Mouse (Mus musculus) thymus, adult 2 months (tissue): Measurements from ENCODE around the gene Wnt6. TPM values are rescaled to one million over a fixed set of nuclear protein-coding genes. Genes with fewer than 3 reads are reported as not detected.

ENCODE experiments used
- DNase-seq: peaks from one replicate; pipeline ENCODE4 v3.0.0; 2021
- H3K27ac ChIP-seq: fragments of 200-500 bp; 2 replicates; pipeline ENCODE4 v1.5.1; 2012; ENCODE audit warnings: low read length, control low read depth; ENCODE audit not compliant: control insufficient read depth, insufficient read depth
- H3K27me3 ChIP-seq: fragments of 200-500 bp; 2 replicates; pipeline ENCODE4 v1.6.1; 2012; ENCODE audit warnings: mild to moderate bottlenecking, low read length, moderate library complexity, mixed read lengths; ENCODE audit not compliant: control insufficient read depth, insufficient read depth
- H3K36me3 ChIP-seq: fragments of 200-500 bp; 2 replicates; pipeline ENCODE4 v1.6.1; 2012; ENCODE audit warnings: mild to moderate bottlenecking, low read length, moderate library complexity; ENCODE audit not compliant: control insufficient read depth, insufficient read depth
- H3K4me1 ChIP-seq: fragments of 200-500 bp; replicated peaks from 2 replicates; pipeline ENCODE4 v1.6.1; 2012; ENCODE audit warnings: low read length; ENCODE audit not compliant: control insufficient read depth, insufficient read depth
- H3K4me3 ChIP-seq: fragments of 200-500 bp; 2 replicates; pipeline ENCODE4 v1.5.1; 2012; ENCODE audit warnings: mild to moderate bottlenecking, low read length, control low read depth, moderate library complexity; ENCODE audit not compliant: control insufficient read depth, insufficient read depth
- CTCF ChIP-seq: fragments of 200-500 bp; IDR thresholded peaks from 2 replicates; pipeline ENCODE4 v1.5.1; 2012; ENCODE audit warnings: mild to moderate bottlenecking, control low read depth, low read length, moderate library complexity, borderline replicate concordance; ENCODE audit not compliant: control insufficient read depth, poor library complexity, insufficient read depth; ENCODE audit errors: extremely low read depth
- POLR2A ChIP-seq: fragments of 200-500 bp; IDR thresholded peaks from 2 replicates; pipeline ENCODE4 v1.6.1; 2012; ENCODE audit warnings: mild to moderate bottlenecking, low read length, control low read depth, moderate library complexity; ENCODE audit not compliant: control insufficient read depth, poor library complexity, insufficient read depth; ENCODE audit errors: extremely low read depth
- WGBS: fragments of 180-500 bp; shearing (Covaris S2); methylation state at CpG from one replicate; pipeline ENCODE4 v1.1.7; 2018; 5-methylcytosine and 5-hydroxymethylcytosine counted together
- polyA plus RNA-seq: library from polyadenylated mRNA; depleted of rRNA; stranded (reverse); fragments of >200 nt; gene quantifications from 2 replicates; pipeline ENCODE4 v1.2.3, GENCODE M21; 2012; rRNA removed

Wnt6 gene
- polyA plus RNA-seq, 1 experiment, result 1.9 TPM

DNA sequence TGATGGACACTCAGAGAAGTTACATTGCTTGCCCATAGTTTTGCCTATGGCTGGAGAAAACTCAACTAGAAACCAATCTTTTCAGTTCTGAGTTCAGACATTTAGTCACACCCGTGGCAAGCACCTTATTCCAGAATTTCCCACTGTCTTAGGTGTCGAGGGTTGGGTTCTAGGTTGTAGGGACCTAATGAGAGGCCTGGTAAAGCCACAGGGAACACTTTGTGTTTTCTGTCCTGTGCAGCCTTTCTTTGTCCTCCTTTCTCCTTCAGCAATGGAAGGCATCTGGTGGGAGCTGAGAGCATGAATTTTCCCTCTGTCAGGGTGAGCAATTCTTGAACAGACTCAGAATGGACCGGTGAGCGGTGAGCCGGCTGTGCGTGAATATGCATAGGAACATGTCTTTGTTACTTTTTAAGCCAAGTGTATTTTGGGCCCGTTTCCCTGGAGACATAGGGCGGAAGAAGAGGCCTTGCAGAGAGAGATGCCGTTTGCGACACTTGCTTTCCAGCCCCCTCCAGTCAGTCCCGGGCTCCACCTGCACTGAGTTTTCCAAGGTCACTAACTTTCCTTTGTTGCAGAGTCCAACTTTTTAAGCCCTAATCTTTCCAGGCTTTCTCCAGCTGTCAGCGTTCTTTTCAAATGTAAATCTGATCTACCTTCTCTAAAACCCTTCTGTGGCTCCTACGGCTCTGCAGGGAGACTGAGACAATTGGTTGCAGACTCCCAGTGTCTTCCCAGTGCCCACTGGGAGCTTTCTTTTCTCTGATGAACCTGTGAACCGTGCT lies 53.0 kb downstream of the Wnt6 start:
- 71% methylated on average over 14 of the region's 14 CpGs for WGBS
- Histone ChIP-seq H3K27me3 (no peaks in the 10 kb centered on the region), H3K4me1 (no peaks in the 10 kb centered on the region), H3K36me3 (no peaks in the 10 kb centered on the region), H3K4me3 (no peak overlapping the region), H3K27ac (no peak overlapping the region)
- DNase-seq, result no peak
- no peak for TF ChIP-seq CTCF
- TF ChIP-seq POLR2A, result no peak

DNA sequence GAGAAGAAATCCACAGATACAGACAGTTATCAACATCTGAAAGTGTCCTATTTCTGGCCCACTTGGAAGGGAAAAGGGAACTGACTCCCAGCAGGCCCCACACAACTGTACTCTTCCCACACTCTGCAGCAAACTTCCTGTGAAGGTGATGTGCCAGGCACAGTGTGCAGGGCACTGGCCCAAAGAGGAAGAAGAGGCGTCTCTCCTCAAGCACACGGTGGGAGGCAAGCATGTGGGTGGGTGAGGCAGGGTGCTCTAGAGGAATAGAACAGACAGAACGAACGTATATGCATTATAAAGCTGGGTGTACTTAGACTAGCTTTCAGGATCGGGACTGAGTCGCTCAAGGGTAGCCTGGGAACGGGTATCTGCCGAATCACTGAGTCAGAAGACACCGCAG lies 58.4 kb downstream of the Wnt6 start:
- Histone ChIP-seq H3K27me3 (no peaks in the 10 kb centered on the region), H3K27ac (no peak overlapping the region), H3K4me1 (no peaks in the 10 kb centered on the region), H3K4me3 (no peak overlapping the region), H3K36me3 (no peaks in the 10 kb centered on the region)
- DNase-seq, result no peak
- WGBS, result 45% methylated on average over 9 of the region's 9 CpGs
- TF ChIP-seq POLR2A, result no peak
- no peak for TF ChIP-seq CTCF

DNA sequence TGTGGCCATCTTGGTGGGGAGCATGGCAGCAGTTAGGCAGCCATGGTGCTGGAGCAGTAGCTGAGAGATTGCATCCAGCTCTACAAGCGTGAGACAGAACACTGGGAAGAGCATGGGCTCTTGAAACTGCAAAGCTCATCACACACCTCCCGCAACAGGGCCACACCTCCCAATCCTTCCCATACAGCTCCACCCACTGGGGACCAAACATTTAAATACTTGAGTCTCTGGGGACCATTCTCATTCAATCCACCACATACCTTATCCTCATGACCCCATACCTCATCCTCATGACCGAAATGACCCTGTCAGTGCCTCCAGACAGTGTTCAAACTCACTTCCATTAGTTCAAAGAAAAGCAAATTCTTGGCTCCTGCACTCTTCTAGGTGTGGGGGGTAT lies 61.6 kb downstream of the Wnt6 start:
- TF ChIP-seq POLR2A (no peak), CTCF (no peak)
- Histone ChIP-seq H3K36me3 (no peaks in the 10 kb centered on the region), H3K27me3 (no peaks in the 10 kb centered on the region), H3K4me3 (no peak overlapping the region), H3K27ac (no peak overlapping the region), H3K4me1 (no peaks in the 10 kb centered on the region)
- DNase-seq, result no peak
- WGBS, result 87% methylated on average over 3 of the region's 3 CpGs

Other genes with a start within 250 kb of the Wnt6 start
- 0.24 and 0.33 TPM in 2 replicates for gene Plcd4, start 229.0 kb upstream of the Wnt6 start, polyA plus RNA-seq
- 7.3 and 8.6 TPM in 2 replicates for gene Usp37, start 227.6 kb upstream of the Wnt6 start, polyA plus RNA-seq
- gene Zfp142, start 183.6 kb upstream of the Wnt6 start, polyA plus RNA-seq, result 28.4 and 30.3 TPM in 2 replicates
- 14.7 and 17.3 TPM in 2 replicates for gene Bcs1l, start 183.6 kb upstream of the Wnt6 start, polyA plus RNA-seq
- 68.0 and 82.4 TPM in 2 replicates for gene Rnf25, start 170.5 kb upstream of the Wnt6 start, polyA plus RNA-seq
- 2.6 and 3.7 TPM in 2 replicates for gene Stk36, start 170.4 kb upstream of the Wnt6 start, polyA plus RNA-seq
- 45.7 and 51.4 TPM in 2 replicates for gene Ttll4, start 110.1 kb upstream of the Wnt6 start, polyA plus RNA-seq
- gene Cyp27a1, start 58.3 kb upstream of the Wnt6 start, polyA plus RNA-seq, result 9.5 and 10.7 TPM in 2 replicates
- gene Prkag3, start 22.7 kb upstream of the Wnt6 start, polyA plus RNA-seq, result 0.10 and 0.38 TPM in 2 replicates
- 5.0 and 5.3 TPM in 2 replicates for gene Wnt10a, start 19.6 kb downstream of the Wnt6 start, polyA plus RNA-seq
- 0.31 and 0.34 TPM in 2 replicates for gene Cdk5r2, start 83.0 kb downstream of the Wnt6 start, polyA plus RNA-seq
- 0.24 and 0.26 TPM in 2 replicates for gene Fev, start 113.5 kb downstream of the Wnt6 start, polyA plus RNA-seq
- gene Cryba2, start 121.3 kb downstream of the Wnt6 start, polyA plus RNA-seq, result 1.0 and 1.5 TPM in 2 replicates
- 0.48 and 0.69 TPM in 2 replicates for gene Cfap65, start 163.7 kb downstream of the Wnt6 start, polyA plus RNA-seq
- 0.75 and 0.94 TPM in 2 replicates for gene Ihh, start 179.8 kb downstream of the Wnt6 start, polyA plus RNA-seq